Mouse (Mus musculus): ENCODE measurements around the gene Pik3ap1. TPM values are rescaled to one million over a fixed set of nuclear protein-coding genes. Genes with fewer than 3 reads are reported as not detected.

Gene Pik3ap1
- polyA plus RNA-seq, 1 experiment from 2014 or later, result 1.6 TPM

GRCm38 (mm10) chr19:41349624-41350023 is 35.3 kb downstream of the Pik3ap1 start:
- ATAC-seq (ENCODE audit: low FRiP score, low TSS enrichment), result no peak
- DNase-seq (ENCODE audit: low spot score), result no peak
- Histone ChIP-seq H3K4me1 (replicated peaks; ENCODE audit: control insufficient read depth, insufficient read depth) (no peaks in the 10 kb centered on the region), H3K4me3 (ENCODE audit: low read depth, low read length) (no peak overlapping the region), H3K9me3 (ENCODE audit: control insufficient read depth, low read length) (no peaks in the 10 kb centered on the region), H3K4me2 (replicated peaks; ENCODE audit: low read depth) (no peak overlapping the region), H3K9ac (ENCODE audit: low read length) (no peak overlapping the region), H3K36me3 (ENCODE audit: control insufficient read depth, insufficient read depth, low read length) (no peaks in the 10 kb centered on the region), H3K27ac (replicated peaks) (no peak overlapping the region), H3K27me3 (ENCODE audit: control insufficient read depth, insufficient read depth, low read length) (no peaks in the 10 kb centered on the region)
- TF ChIP-seq EP300 (optimal IDR thresholded peaks at IDR 0.05) (no peak), CTCF (IDR thresholded peaks at IDR 0.05; ENCODE audit: low read depth) (no peak)
- 82% methylated on average over 3 of the region's 3 CpGs for WGBS

- H3K36me3 ChIP-seq (ENCODE audit: control insufficient read depth, insufficient read depth, low read length), result no peaks in the 10 kb centered on the region
- no peaks in the 10 kb centered on the region for H3K9me3 ChIP-seq (ENCODE audit: control insufficient read depth, low read length)
- TF ChIP-seq EP300 (optimal IDR thresholded peaks at IDR 0.05) (no peak), CTCF (IDR thresholded peaks at IDR 0.05; ENCODE audit: low read depth) (no peak)
- no peaks in the 10 kb centered on the region for H3K4me1 ChIP-seq (replicated peaks; ENCODE audit: control insufficient read depth, insufficient read depth)
- no peaks in the 10 kb centered on the region for H3K27me3 ChIP-seq (ENCODE audit: control insufficient read depth, insufficient read depth, low read length)
- WGBS, result 73% methylated on average over 3 of the region's 3 CpGs
- ATAC-seq (ENCODE audit: low FRiP score, low TSS enrichment) (no peak), DNase-seq (ENCODE audit: low spot score) (no peak)
- H3K9ac ChIP-seq (ENCODE audit: low read length), result no peak overlapping the region
- H3K4me2 ChIP-seq (replicated peaks; ENCODE audit: low read depth), result no peak overlapping the region
- H3K4me3 ChIP-seq (ENCODE audit: low read depth, low read length), result no peak overlapping the region
- no peak overlapping the region for H3K27ac ChIP-seq (replicated peaks)
Measured at GRCm38 (mm10) chr19:41348161-41348560, 36.7 kb downstream of the Pik3ap1 start.

- DNase-seq (ENCODE audit: low spot score) (no peak), ATAC-seq (ENCODE audit: low FRiP score, low TSS enrichment) (no peak)
- TF ChIP-seq EP300 (optimal IDR thresholded peaks at IDR 0.05) (no peak), CTCF (IDR thresholded peaks at IDR 0.05; ENCODE audit: low read depth) (no peak)
- Histone ChIP-seq H3K9me3 (ENCODE audit: control insufficient read depth, low read length) (no peaks in the 10 kb centered on the region), H3K4me1 (replicated peaks; ENCODE audit: control insufficient read depth, insufficient read depth) (no peaks in the 10 kb centered on the region), H3K27me3 (ENCODE audit: control insufficient read depth, insufficient read depth, low read length) (no peaks in the 10 kb centered on the region), H3K4me2 (replicated peaks; ENCODE audit: low read depth) (no peak overlapping the region), H3K4me3 (ENCODE audit: low read depth, low read length) (no peak overlapping the region), H3K9ac (ENCODE audit: low read length) (no peak overlapping the region), H3K27ac (replicated peaks) (no peak overlapping the region), H3K36me3 (ENCODE audit: control insufficient read depth, insufficient read depth, low read length) (no peaks in the 10 kb centered on the region)
- 53% methylated on average over 4 of the region's 4 CpGs for WGBS
Measured at GRCm38 (mm10) chr19:41347326-41347725, 37.6 kb downstream of the Pik3ap1 start.

GRCm38 (mm10) chr19:41346099-41346850 is 38.6 kb downstream of the Pik3ap1 start:
- Histone ChIP-seq H3K36me3 (ENCODE audit: control insufficient read depth, insufficient read depth, low read length) (no peaks in the 10 kb centered on the region), H3K4me2 (replicated peaks; ENCODE audit: low read depth) (no peak overlapping the region), H3K27me3 (ENCODE audit: control insufficient read depth, insufficient read depth, low read length) (no peaks in the 10 kb centered on the region), H3K9ac (ENCODE audit: low read length) (no peak overlapping the region), H3K27ac (replicated peaks) (no peak overlapping the region), H3K4me3 (ENCODE audit: low read depth, low read length) (no peak overlapping the region), H3K4me1 (replicated peaks; ENCODE audit: control insufficient read depth, insufficient read depth) (no peaks in the 10 kb centered on the region), H3K9me3 (ENCODE audit: control insufficient read depth, low read length) (no peaks in the 10 kb centered on the region)
- ATAC-seq (ENCODE audit: low FRiP score, low TSS enrichment), result no peak
- 63% methylated on average over 11 of the region's 11 CpGs for WGBS
- TF ChIP-seq EP300 (optimal IDR thresholded peaks at IDR 0.05) (no peak), CTCF (IDR thresholded peaks at IDR 0.05; ENCODE audit: low read depth) (no peak)
- DNase-seq (ENCODE audit: low spot score), result no peak

- no peak overlapping the region for H3K4me3 ChIP-seq (ENCODE audit: low read depth, low read length)
- 49% methylated on average over 11 of the region's 11 CpGs for WGBS
- ATAC-seq (ENCODE audit: low FRiP score, low TSS enrichment) (0 out of 2 replicates have a peak, but pooled peaks have one; percentile 42), DNase-seq (ENCODE audit: low spot score) (no peak)
- TF ChIP-seq EP300 (optimal IDR thresholded peaks at IDR 0.05), result no peak
- TF ChIP-seq CTCF (IDR thresholded peaks at IDR 0.05; ENCODE audit: low read depth), result no peak
- H3K36me3 ChIP-seq (ENCODE audit: control insufficient read depth, insufficient read depth, low read length), result no peaks in the 10 kb centered on the region
- H3K9me3 ChIP-seq (ENCODE audit: control insufficient read depth, low read length), result no peaks in the 10 kb centered on the region
- no peaks in the 10 kb centered on the region for H3K27me3 ChIP-seq (ENCODE audit: control insufficient read depth, insufficient read depth, low read length)
- no peak overlapping the region for H3K9ac ChIP-seq (ENCODE audit: low read length)
- peak overlapping the region; percentile 14; the same call in 1 of the 2 replicates for H3K4me2 ChIP-seq (replicated peaks; ENCODE audit: low read depth)
- H3K4me1 ChIP-seq (replicated peaks; ENCODE audit: control insufficient read depth, insufficient read depth), result no peaks in the 10 kb centered on the region
- H3K27ac ChIP-seq (replicated peaks), result peak overlapping the region; percentile 73; the same call in 1 of the 2 replicates
Measured at GRCm38 (mm10) chr19:41345028-41345741, 39.7 kb downstream of the Pik3ap1 start.

GRCm38 (mm10) chr19:41344666-41345027 is 40.3 kb downstream of the Pik3ap1 start:
- Histone ChIP-seq H3K4me2 (replicated peaks; ENCODE audit: low read depth) (no peak overlapping the region), H3K9me3 (ENCODE audit: control insufficient read depth, low read length) (no peaks in the 10 kb centered on the region), H3K27ac (replicated peaks) (peak overlapping the region; percentile 73; the same call in 1 of the 2 replicates), H3K9ac (ENCODE audit: low read length) (no peak overlapping the region), H3K4me3 (ENCODE audit: low read depth, low read length) (no peak overlapping the region), H3K4me1 (replicated peaks; ENCODE audit: control insufficient read depth, insufficient read depth) (no peaks in the 10 kb centered on the region), H3K36me3 (ENCODE audit: control insufficient read depth, insufficient read depth, low read length) (no peaks in the 10 kb centered on the region), H3K27me3 (ENCODE audit: control insufficient read depth, insufficient read depth, low read length) (no peaks in the 10 kb centered on the region)
- DNase-seq (ENCODE audit: low spot score) (no peak), ATAC-seq (ENCODE audit: low FRiP score, low TSS enrichment) (no peak)
- no peak for TF ChIP-seq EP300 (optimal IDR thresholded peaks at IDR 0.05)
- TF ChIP-seq CTCF (IDR thresholded peaks at IDR 0.05; ENCODE audit: low read depth), result no peak
- 79% methylated on average over 8 of the region's 8 CpGs for WGBS

Data from stomach, postnatal 0 days (tissue).